Comparison of ENCODE assay signal across 22 mouse cellular contexts in the genomic region with DNA sequence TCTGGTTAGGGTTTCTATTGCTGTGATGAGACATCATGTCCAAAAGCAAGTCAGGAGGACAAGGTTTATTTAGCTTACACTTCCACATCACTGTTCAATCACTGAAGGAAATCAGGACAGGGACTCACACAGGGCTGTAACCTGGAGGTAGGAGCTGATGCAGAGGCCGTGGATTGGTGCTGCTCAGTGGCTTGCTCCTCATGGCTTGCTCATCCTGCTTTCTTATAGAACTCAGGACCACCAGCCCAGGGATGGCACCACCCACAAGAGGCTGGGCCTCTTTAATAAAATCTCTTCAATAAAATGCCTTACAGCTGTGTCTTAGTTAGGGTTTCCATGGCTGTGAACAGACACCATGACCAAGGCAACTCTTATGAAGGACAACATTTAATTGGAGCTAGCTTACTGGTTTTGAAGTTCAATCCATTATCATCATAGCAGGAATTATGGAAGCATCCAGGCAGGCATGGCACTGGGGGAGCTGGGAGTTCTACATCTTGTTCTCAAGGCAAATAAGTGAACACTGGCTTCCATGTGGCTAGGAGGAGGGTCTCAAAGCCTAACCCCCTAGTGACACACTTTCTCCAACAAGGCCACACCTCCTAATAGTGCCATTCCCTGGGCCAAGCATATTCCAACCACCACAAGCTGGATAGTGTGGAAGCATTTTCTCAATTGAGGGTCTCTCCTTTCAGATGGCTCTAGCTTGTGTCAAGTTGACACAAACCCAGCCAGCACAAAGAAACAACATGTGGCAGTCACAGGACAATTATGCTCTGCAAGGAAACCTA.
"Had no signal": no experiment of that assay in that cellular context is flagged by ENCODE, and none has a peak within 500 bp of the region (broad histone marks: within the 10 kb centered on the region; RNA-seq: fewer than 3 reads in every experiment).

No protein-coding gene starts in this region.

- ATAC-seq: forebrain, embryonic 13.5 days; forebrain, embryonic 14.5 days; forebrain, embryonic 15.5 days; forebrain, embryonic 16.5 days had no signal

- DNase-seq: cerebellum, adult 9-10 months; embryo, embryonic 11 days; gastrocnemius, adult 2 months; gastrocnemius, postnatal 10 days; gastrocnemius, postnatal 14 days; gastrocnemius, postnatal 25 days; gastrocnemius, postnatal 36 days; heart, adult 11 months; heart, adult 18-20 months; heart, adult 2 months had no signal

- H3K9ac ChIP-seq: embryonic facial prominence, embryonic 12.5 days; embryonic facial prominence, embryonic 13.5 days; embryonic facial prominence, embryonic 15.5 days; forebrain, embryonic 12.5 days; forebrain, embryonic 13.5 days; forebrain, embryonic 15.5 days had no signal

- H3K4me2 ChIP-seq: embryonic facial prominence, embryonic 12.5 days; embryonic facial prominence, embryonic 13.5 days; embryonic facial prominence, embryonic 15.5 days; forebrain, embryonic 12.5 days; forebrain, embryonic 13.5 days; forebrain, embryonic 15.5 days had no signal

- H3K9me3 ChIP-seq: embryonic facial prominence, embryonic 10.5 days; embryonic facial prominence, embryonic 12.5 days; embryonic facial prominence, embryonic 13.5 days; embryonic facial prominence, embryonic 15.5 days; forebrain, embryonic 10.5 days; forebrain, embryonic 12.5 days; forebrain, embryonic 13.5 days; forebrain, embryonic 15.5 days; heart, embryonic 10.5 days had no signal

- H3K27me3 ChIP-seq: embryonic facial prominence, embryonic 12.5 days; embryonic facial prominence, embryonic 13.5 days; embryonic facial prominence, embryonic 15.5 days; forebrain, embryonic 12.5 days; forebrain, embryonic 13.5 days; forebrain, embryonic 15.5 days had no signal

- H3K4me1 ChIP-seq: forebrain, embryonic 12.5 days; forebrain, embryonic 13.5 days; forebrain, embryonic 15.5 days; heart, embryonic 10.5 days had no signal

- H3K27ac ChIP-seq: embryonic facial prominence, embryonic 10.5 days; embryonic facial prominence, embryonic 12.5 days; embryonic facial prominence, embryonic 13.5 days; embryonic facial prominence, embryonic 15.5 days; forebrain, embryonic 10.5 days; forebrain, embryonic 12.5 days; forebrain, embryonic 13.5 days; forebrain, embryonic 15.5 days; gastrocnemius, adult 2 months; heart, adult 2 months; heart, embryonic 10.5 days had no signal

- H3K4me3 ChIP-seq: embryonic facial prominence, embryonic 10.5 days; embryonic facial prominence, embryonic 12.5 days; embryonic facial prominence, embryonic 13.5 days; embryonic facial prominence, embryonic 15.5 days; erythroblast, embryonic 14.5 days; forebrain, embryonic 10.5 days; forebrain, embryonic 12.5 days; forebrain, embryonic 13.5 days; forebrain, embryonic 15.5 days; gastrocnemius, adult 2 months; heart, adult 2 months; heart, embryonic 10.5 days had no signal

- H3K36me3 ChIP-seq: embryonic facial prominence, embryonic 10.5 days; embryonic facial prominence, embryonic 12.5 days; embryonic facial prominence, embryonic 13.5 days; embryonic facial prominence, embryonic 15.5 days; forebrain, embryonic 10.5 days; forebrain, embryonic 12.5 days; forebrain, embryonic 15.5 days; heart, embryonic 10.5 days had no signal
